Mouse (Mus musculus) central nervous system, embryonic 18 days (tissue): ENCODE data around the gene Helq. TPM values are rescaled to one million over a fixed set of nuclear protein-coding genes. Genes with fewer than 3 reads are reported as not detected.

ENCODE experiments used
- polyA plus RNA-seq: library from polyadenylated mRNA; depleted of rRNA; stranded (reverse); fragments of >200 nt; gene quantifications from 2 replicates; pipeline ENCODE4 v1.2.3, GENCODE M21; 2012; rRNA removed

Gene Helq
- polyA plus RNA-seq = 37.7 and 40.6 TPM in 2 replicates

GRCm38 (mm10) chr5:100798165-100798860 is at the start of gene Helq, which contains the start of gene Mrps18c:
Helq (minus strand) TSS chr5:100798598.
Mrps18c (plus strand) TSS chr5:100798627.

DNA sequence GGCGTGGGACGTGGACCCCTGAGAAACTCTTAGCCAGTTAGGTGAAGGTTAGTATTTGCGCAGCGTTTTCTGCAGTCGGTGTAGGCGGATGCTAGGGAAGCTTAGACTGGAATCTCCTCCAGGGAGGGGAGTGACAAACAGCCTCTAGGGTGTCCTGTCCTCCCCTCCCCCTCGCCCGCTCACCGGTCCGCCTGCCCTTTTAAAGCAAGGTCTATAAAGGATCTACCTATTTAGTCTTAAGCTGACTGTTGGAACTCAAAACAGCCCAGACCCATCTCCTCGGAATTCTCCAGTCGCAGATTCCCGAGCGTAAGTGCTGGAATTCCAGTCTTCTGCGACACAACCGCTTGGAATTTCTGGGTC is 47.1 kb upstream of the Helq start, which contains the start of gene Gpat3:
Gene Gpat3, plus strand, starts transcription at position 229 of the 363 bp plus-strand sequence.

GRCm38 (mm10) chr5:100820483-100821184 is 22.2 kb upstream of the Helq start, which contains the start of gene Abraxas1:
Abraxas1 (minus strand) TSS chr5:100820965.

GRCm38 (mm10) chr5:100719235-100720088 is 78.9 kb downstream of the Helq start, which contains the start of gene Hpse:
Hpse (minus strand) TSS chr5:100719716.

Other genes with a start within 250 kb of the Helq start
- gene Plac8, start 226.4 kb downstream of the Helq start, polyA plus RNA-seq = 1.9 and 4.8 TPM in 2 replicates
- 83.5 and 88.4 TPM in 2 replicates for gene Coq2, start 123.5 kb downstream of the Helq start, polyA plus RNA-seq
- 0.38 and 0.47 TPM in 2 replicates for gene Hpse, start 78.9 kb downstream of the Helq start, polyA plus RNA-seq
- gene Mrps18c, start within 50 bp of the Helq start, polyA plus RNA-seq = 71.2 and 72.9 TPM in 2 replicates
- 9.1 and 9.5 TPM in 2 replicates for gene Abraxas1, start 22.4 kb upstream of the Helq start, polyA plus RNA-seq
- gene Gpat3, start 47.1 kb upstream of the Helq start, polyA plus RNA-seq = 0.82 and 0.83 TPM in 2 replicates